Mouse (Mus musculus) E14TG2a.4 (cell line): Measurements from ENCODE around the gene Gm17949.

Source experiments
- CTCF ChIP-seq: conservative IDR thresholded peaks from 2 replicates; pipeline ENCODE4 v1.5.1; 2014; ENCODE audit warnings: low read length
- NANOG ChIP-seq: IDR thresholded peaks from 2 replicates; pipeline ENCODE4 v1.6.1; 2014; ENCODE audit warnings: borderline replicate concordance, low read length, mixed read lengths
- POU5F1 ChIP-seq: IDR thresholded peaks from 2 replicates; pipeline ENCODE4 v1.6.1; 2014; ENCODE audit warnings: low read length, borderline replicate concordance

DNA sequence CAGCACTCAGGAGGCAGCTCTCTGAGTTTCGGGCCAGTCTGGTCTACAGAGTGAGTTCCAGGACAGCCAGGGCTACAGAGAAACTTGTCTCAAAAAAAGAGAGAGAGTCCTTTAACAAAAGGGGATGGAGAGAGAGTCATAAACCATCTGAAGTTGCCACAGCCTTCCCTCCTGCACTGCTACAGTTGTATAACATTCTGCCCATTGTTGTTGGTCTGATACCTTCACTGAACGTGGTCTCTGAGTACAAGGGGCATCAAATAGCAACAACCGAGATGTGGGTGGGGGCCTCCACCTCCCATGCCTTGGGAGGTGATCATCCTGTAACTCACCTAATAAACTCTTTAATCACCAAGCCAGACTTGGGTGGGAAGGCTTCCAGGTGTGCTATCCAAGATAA is 25.6 kb upstream of the Gm17949 start:
- no peak for TF ChIP-seq CTCF
- TF ChIP-seq POU5F1, result no peak
- TF ChIP-seq NANOG, result no peak
